19 mouse cellular contexts compared by ENCODE assay signal in genomic region chr19:38274747-38275421, GRCm38 (mm10). TPM values are rescaled to one million over a fixed set of nuclear protein-coding genes. Genes with fewer than 3 reads are reported as not detected.
DNase-seq lines count a peak whose midpoint lies in the region; ATAC-seq lines count a peak whose summit lies in the region.
"Had no signal": no experiment of that assay in that cellular context is flagged by ENCODE, and none has a peak within 500 bp of the region (broad histone marks: within the 10 kb centered on the region; RNA-seq: fewer than 3 reads in every experiment).

No protein-coding gene starts in this region.

- no peaks in the 10 kb centered on the region for H3K36me3 ChIP-seq in kidney, embryonic 15.5 days
- H3K36me3 ChIP-seq: G1E; heart, embryonic 15.5 days; hindbrain, embryonic 13.5 days; limb, embryonic 10.5 days; lung, embryonic 15.5 days; midbrain, embryonic 15.5 days had no signal

- WGBS in kidney, embryonic 15.5 days, result 86% methylated on average over 15 of the region's 15 CpGs

- H3K9ac ChIP-seq in kidney, embryonic 15.5 days, result no peak overlapping the region
- H3K9ac ChIP-seq: forebrain, postnatal 0 days; heart, embryonic 15.5 days; hindbrain, embryonic 13.5 days; lung, embryonic 15.5 days; midbrain, embryonic 15.5 days had no signal

- ATAC-seq in kidney, embryonic 15.5 days (replicated peaks; ENCODE audit: low FRiP score), result no peak
- ATAC-seq: activated CD4-positive, CD25-positive, alpha-beta regulatory T cell, adult 4 months; forebrain, postnatal 0 days; midbrain, embryonic 15.5 days had no signal

- no peak overlapping the region for H3K27ac ChIP-seq in kidney, embryonic 15.5 days
- H3K27ac ChIP-seq: heart, embryonic 15.5 days; hindbrain, embryonic 13.5 days; limb, embryonic 10.5 days; lung, embryonic 15.5 days; midbrain, embryonic 15.5 days had no signal

- no peak overlapping the region for H3K4me3 ChIP-seq in kidney, embryonic 15.5 days (replicated peaks)
- H3K4me3 ChIP-seq: heart, embryonic 15.5 days; hindbrain, embryonic 13.5 days; limb, embryonic 10.5 days; lung, embryonic 15.5 days; midbrain, embryonic 15.5 days had no signal

- peak; percentile 8 for DNase-seq in adrenal gland, adult 2 months
- DNase-seq in adrenal gland, adult 8-10 months, result no peak
- DNase-seq in kidney, postnatal 4 days, result peak; percentile 37 to 54
- peak; percentile 43 to 52 for DNase-seq in right cerebral cortex, postnatal 10 days (ENCODE audit: low spot score in 2 of 2)
- DNase-seq in right cerebral cortex, postnatal 36 days (ENCODE audit: low spot score in 2 of 2), result no peak
- peak; percentile 17 for DNase-seq in lung, postnatal 36 days
- no peak for DNase-seq in layer of hippocampus, adult 9-11 months
- DNase-seq: forebrain, postnatal 0 days; kidney, adult 11 months; right cerebral cortex, adult 18-20 months; thymus, postnatal 36 days had no signal

- no peak overlapping the region for H3K4me2 ChIP-seq in kidney, embryonic 15.5 days
- H3K4me2 ChIP-seq: heart, embryonic 15.5 days; hindbrain, embryonic 13.5 days; lung, embryonic 15.5 days; midbrain, embryonic 15.5 days had no signal

- no peaks in the 10 kb centered on the region for H3K27me3 ChIP-seq in kidney, embryonic 15.5 days
- H3K27me3 ChIP-seq: heart, embryonic 15.5 days; hindbrain, embryonic 13.5 days; lung, embryonic 15.5 days; midbrain, embryonic 15.5 days had no signal

- H3K4me1 ChIP-seq in kidney, embryonic 15.5 days, result no peaks in the 10 kb centered on the region
- H3K4me1 ChIP-seq: heart, embryonic 15.5 days; lung, embryonic 15.5 days; midbrain, embryonic 15.5 days had no signal

- no peaks in the 10 kb centered on the region for H3K9me3 ChIP-seq in kidney, embryonic 15.5 days (replicated peaks)
- H3K9me3 ChIP-seq: G1E; heart, embryonic 15.5 days; hindbrain, embryonic 13.5 days; limb, embryonic 10.5 days; lung, embryonic 15.5 days; midbrain, embryonic 15.5 days had no signal

RNA-seq across cellular contexts. Expression of gene Lgi1, which starts 10.5 kb away (rescaled TPM):
- total RNA-seq in adrenal gland, adult 2 months (2021), result 1 to 10 TPM in 1 of 2 experiments, under 1 TPM in 1; 0.43 to 1.8 TPM
- 0.09 TPM in 2 replicates for polyA plus RNA-seq in adrenal gland, adult 2 months (2012; rRNA removed)
- under 1 TPM; 0.42 to 0.84 (median 0.56) TPM for total RNA-seq in adrenal gland, adult 8-10 months (2022)
- 2.2 and 2.8 TPM in 2 replicates for polyA plus RNA-seq in kidney, embryonic 15.5 days (2015; fragmentation: Nextera tagmentation; extraction: Ambion mirVana)
- polyA plus RNA-seq: activated CD4-positive, CD25-positive, alpha-beta regulatory T cell, adult 4 months; G1E had no signal

RNA-seq across cellular contexts. Expression of gene Fra10ac1, which starts 50.9 kb away (rescaled TPM):
- 10 to 100 TPM; 11.2 to 16.3 TPM for total RNA-seq in adrenal gland, adult 2 months (2021)
- 2.6 and 4.5 TPM in 2 replicates for polyA plus RNA-seq in adrenal gland, adult 2 months (2012; rRNA removed)
- total RNA-seq in adrenal gland, adult 8-10 months (2022), result 10 to 100 TPM; 13.3 to 20.3 (median 15.6) TPM
- 38.6 and 39.6 TPM in 2 replicates for polyA plus RNA-seq in kidney, embryonic 15.5 days (2015; fragmentation: Nextera tagmentation; extraction: Ambion mirVana)

Comparison
In these comparisons a context has a peak if more than half of its experiments do, and no peak if none do; other contexts are left out.
1. DNase-seq: peak in adrenal gland, adult 2 months (single experiment), kidney, postnatal 4 days (2 of 2), right cerebral cortex, postnatal 10 days (2 of 2) and lung, postnatal 36 days (single experiment); none in adrenal gland, adult 8-10 months (single experiment), right cerebral cortex, postnatal 36 days (0 of 2) and layer of hippocampus, adult 9-11 months (single experiment).